Mouse (Mus musculus) neutrophil, adult 59 days (primary cell): ENCODE measurements around the gene Myo1a. TPM values are rescaled to one million over a fixed set of nuclear protein-coding genes. Genes with fewer than 3 reads are reported as not detected.

ENCODE experiments used
- total RNA-seq, 2 experiments: library from RNA; stranded (reverse); gene quantifications; 1 replicate in 1 of 2; 2 replicates in 1 of 2; pipeline ENCODE4 v1.2.4; 2023

Gene Myo1a
- under 1 TPM; 0.27 to 0.42 TPM for total RNA-seq

DNA sequence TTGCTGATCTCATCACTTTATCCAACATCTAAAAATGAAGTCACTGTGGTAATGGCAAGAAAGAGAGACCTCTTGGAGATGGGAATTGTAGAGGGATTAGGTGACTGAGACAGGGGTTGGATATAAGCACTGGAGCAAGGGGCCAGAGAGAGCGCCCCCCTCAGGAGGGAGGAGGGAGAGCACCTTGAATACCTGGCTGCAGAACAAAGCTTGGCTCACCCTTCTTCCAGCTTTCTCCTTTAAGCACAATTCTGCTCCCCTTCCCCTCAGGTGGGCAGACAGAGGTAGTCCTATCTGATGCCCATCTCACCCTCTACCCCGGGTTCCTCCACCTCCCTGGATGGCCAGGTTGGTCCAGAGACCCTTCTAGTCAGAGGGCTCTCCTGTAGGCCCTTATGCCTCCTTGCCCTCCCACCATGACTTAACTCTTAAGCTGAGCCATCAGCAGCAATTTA is at the start of gene Myo1a:
Gene Myo1a (plus strand): TSS at position 405 of the 455 bp plus-strand sequence.

DNA sequence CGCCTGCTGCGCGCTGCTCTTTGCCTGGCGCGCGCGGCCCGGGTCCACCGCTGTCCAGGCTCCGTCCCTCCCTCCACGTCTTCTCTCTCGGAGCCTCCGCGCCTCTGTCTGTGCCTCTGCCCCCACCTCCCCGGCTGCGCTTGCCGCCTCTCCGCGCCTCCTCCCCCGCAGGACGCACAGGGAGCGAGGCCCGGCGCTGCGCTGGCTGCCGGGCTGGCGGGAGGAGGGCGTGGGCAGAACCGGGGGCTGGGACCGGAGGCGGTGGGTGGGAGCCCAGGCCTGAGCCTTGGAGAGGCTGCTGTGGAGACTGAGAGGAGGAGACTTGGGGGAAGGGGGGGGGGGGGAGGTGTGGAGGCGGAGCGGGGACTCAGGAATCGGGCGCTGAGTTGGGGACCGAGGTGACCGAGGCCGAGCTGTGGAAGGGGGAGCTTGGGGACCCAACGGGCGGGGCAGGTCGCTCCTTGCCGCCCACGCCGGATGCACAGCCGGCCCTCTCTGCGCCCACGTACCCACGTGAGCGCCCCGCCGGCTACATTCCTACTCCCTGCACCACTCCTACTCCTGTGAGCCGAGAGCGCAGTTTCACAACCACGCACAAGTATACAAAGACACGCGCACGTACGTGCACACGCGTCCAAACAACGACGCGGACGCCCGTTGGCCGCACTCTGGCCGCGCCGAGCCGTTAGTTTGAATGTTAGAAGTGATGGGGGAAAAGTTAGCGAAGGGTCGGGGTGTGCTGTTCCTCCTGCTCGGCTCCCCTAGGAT is 38.3 kb upstream of the Myo1a start, which contains the start of gene Nemp1:
Gene Nemp1 (plus strand): TSS at position 401 of the 768 bp plus-strand sequence.

GRCm38 (mm10) chr10:127668093-127669050 is 36.6 kb upstream of the Myo1a start, which contains the start of gene Nab2:
TSS of gene Nab2 (minus strand) at chr10:127668568.

GRCm38 (mm10) chr10:127724178-127724577 is 19.2 kb downstream of the Myo1a start, which contains the start of gene Tac2:
TSS of gene Tac2 (plus strand) at chr10:127724478.

GRCm38 (mm10) chr10:127739083-127739660 is 34.2 kb downstream of the Myo1a start, which contains the start of gene Zbtb39:
TSS of gene Zbtb39 (plus strand) at chr10:127739538.

DNA sequence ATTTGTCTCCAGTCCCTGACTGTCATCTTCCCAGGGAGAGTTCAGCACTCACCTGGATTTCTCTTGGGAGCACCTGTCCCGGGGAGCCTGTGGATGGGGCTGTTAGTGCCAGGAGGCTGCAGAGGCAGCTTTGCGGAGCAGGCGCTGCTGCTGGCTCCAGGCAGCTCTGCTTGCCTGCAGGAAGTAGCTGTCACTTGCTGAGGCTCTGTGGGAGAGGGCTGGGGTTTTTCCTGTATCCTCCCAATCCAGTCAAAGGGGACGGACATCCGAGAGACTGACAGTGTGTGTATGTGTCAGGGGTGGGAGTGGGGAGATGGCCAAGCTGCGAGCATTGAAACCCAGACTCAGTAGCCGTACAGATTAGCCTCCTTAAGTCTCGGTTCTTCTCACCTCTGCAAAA is 46.6 kb downstream of the Myo1a start, which contains the start of gene Gpr182:
Gene Gpr182 (minus strand): TSS at position 185 of the 400 bp plus-strand sequence.

DNA sequence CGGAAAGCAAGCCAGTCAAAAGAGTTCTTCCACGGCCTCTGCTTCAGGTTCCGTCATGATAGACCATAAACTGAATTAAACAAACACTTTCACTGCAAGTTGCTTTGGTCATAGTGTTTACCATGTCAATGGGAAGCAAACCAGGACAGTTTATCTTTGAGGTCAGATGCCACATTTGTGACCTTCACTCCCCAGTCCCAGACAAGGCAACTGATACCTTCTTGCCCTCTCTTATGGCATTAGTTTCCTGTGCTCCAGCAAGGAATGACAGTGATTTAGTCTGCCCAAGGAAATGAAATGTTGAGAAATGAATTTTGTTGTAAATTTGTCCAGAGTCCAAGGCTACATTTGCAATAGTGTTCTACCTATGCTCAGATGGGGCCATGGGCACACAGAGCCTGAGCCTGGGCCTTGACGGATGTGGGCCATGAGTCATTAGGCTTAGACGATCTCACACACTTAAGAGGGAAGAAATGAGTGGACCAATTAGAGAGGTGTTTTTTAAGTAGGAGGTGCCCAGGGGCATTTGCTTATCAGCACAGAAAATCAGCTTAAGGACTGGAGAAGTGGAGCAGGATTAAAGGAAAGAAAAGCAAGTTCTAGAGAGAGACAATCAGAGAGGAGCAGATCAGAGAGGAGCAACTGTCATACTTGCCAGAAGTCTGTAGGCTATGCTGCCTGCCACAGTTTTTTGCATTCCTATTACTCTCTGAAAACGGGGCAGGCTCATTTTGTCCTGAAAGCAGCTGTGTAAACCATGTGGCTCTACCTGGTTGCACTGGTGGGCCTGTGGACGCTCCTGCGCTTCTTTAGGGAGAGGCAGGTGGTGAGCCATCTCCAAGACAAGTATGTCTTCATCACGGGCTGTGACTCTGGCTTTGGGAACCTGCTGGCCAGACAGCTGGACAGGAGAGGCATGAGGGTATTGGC is 54.5 kb downstream of the Myo1a start, which contains the start of the genes Rdh1 and Rdh16f1:
Gene Rdh1 (plus strand): TSS at position 541 of the 930 bp plus-strand sequence.
Gene Rdh16f1 (plus strand): TSS at position 607 of the 930 bp plus-strand sequence.

Other genes starting within 250 kb of the Myo1a start
- 1 to 10 TPM; 1.7 to 4.4 TPM for gene Stac3, start 203.5 kb upstream of the Myo1a start, total RNA-seq
- gene Ndufa4l2, start 190.2 kb upstream of the Myo1a start, total RNA-seq, result not detected
- 10 to 100 TPM; 26.5 to 28.3 TPM for gene Shmt2, start 182.7 kb upstream of the Myo1a start, total RNA-seq
- not detected for gene Nxph4, start 170.6 kb upstream of the Myo1a start, total RNA-seq
- 100 to 1,000 TPM in 1 of 2 experiments, 10 to 100 TPM in 1; 82.2 to 126 TPM for gene Lrp1, start 84.0 kb upstream of the Myo1a start, total RNA-seq
- 100 to 1,000 TPM; 214 to 227 TPM for gene Stat6, start 62.2 kb upstream of the Myo1a start, total RNA-seq
- 10 to 100 TPM in 1 of 2 experiments, 1 to 10 TPM in 1; 8.5 to 10.1 TPM for gene Nemp1, start 38.3 kb upstream of the Myo1a start, total RNA-seq
- gene Nab2, start 36.6 kb upstream of the Myo1a start, total RNA-seq, result 1 to 10 TPM in 1 of 2 experiments, under 1 TPM in 1; 0.58 to 2.0 TPM
- gene Tac2, start 19.3 kb downstream of the Myo1a start, total RNA-seq, result 1 to 10 TPM in 1 of 2 experiments, under 1 TPM in 1; 0.60 to 1.5 TPM
- gene Zbtb39, start 34.4 kb downstream of the Myo1a start, total RNA-seq, result 10 to 100 TPM; 17.7 to 17.8 TPM
- gene Gpr182, start 46.6 kb downstream of the Myo1a start, total RNA-seq, result under 1 TPM; 0.15 to 0.22 TPM
- under 1 TPM; 0.20 to 0.75 TPM for gene Rdh1, start 54.6 kb downstream of the Myo1a start, total RNA-seq
- not detected for gene Rdh16f1, start 54.6 kb downstream of the Myo1a start, total RNA-seq
- gene Rdh9, start 71.2 kb downstream of the Myo1a start, total RNA-seq, result under 1 TPM; 0.42 to 0.44 TPM
- under 1 TPM; 0.18 to 0.24 TPM for gene Rdh16, start 96.0 kb downstream of the Myo1a start, total RNA-seq
- gene Rdh19, start 144.8 kb downstream of the Myo1a start, total RNA-seq, result not detected
- gene Rdh16f2, start 161.3 kb downstream of the Myo1a start, total RNA-seq, result not detected
- gene Rdh7, start 183.6 kb downstream of the Myo1a start, total RNA-seq, result not detected
- not detected for gene Sdr9c7, start 193.3 kb downstream of the Myo1a start, total RNA-seq